Mouse (Mus musculus): Measurements from ENCODE around the gene Nktr. TPM values are rescaled to one million over a fixed set of nuclear protein-coding genes. Genes with fewer than 3 reads are reported as not detected.

Nktr gene
- total and polyA plus RNA-seq, 3 experiments = 32.4 to 70.7 (median 34.3) TPM

GRCm38 (mm10) chr9:121740490-121740889, 21.5 kb downstream of the Nktr start:
- no peaks in the 10 kb centered on the region for H3K9me3 ChIP-seq (replicated peaks; ENCODE audit: insufficient read depth, low read length)
- H3K36me3 ChIP-seq (ENCODE audit: control insufficient read depth in 1 of 2, insufficient read depth in 2 of 2, low read length in 2 of 2) = peaks cover 0 to 51% of the 10 kb centered on the region in 2 experiments; a peak in 2 of 4 replicates
- no peak overlapping the region for H3K4me3 ChIP-seq (ENCODE audit: control insufficient read depth in 1 of 2, insufficient read depth in 1 of 2, low read depth in 2 of 2, low read length in 2 of 2)
- H3K79me2 ChIP-seq (ENCODE audit: control insufficient read depth, insufficient read depth, low read length, poor library complexity) = no peaks in the 10 kb centered on the region
- H3K4me1 ChIP-seq (ENCODE audit: control insufficient read depth in 1 of 2, insufficient read depth in 2 of 2, low read length in 2 of 2) = no peaks in the 10 kb centered on the region
- no peaks in the 10 kb centered on the region for H3K27me3 ChIP-seq (ENCODE audit: control insufficient read depth in 1 of 2, insufficient read depth in 2 of 2, low read length in 2 of 2)
- DNase-seq (ENCODE audit: low read depth, low spot score) = no peak
- H3K27ac ChIP-seq (ENCODE audit: control insufficient read depth, low read depth, low read length) = no peak overlapping the region
- no peak for TF ChIP-seq JUND (IDR thresholded peaks at IDR 0.05; ENCODE audit: low read depth, low read length)
- no peak for TF ChIP-seq POLR2AphosphoS2 (IDR thresholded peaks at IDR 0.05; ENCODE audit: low read length)
- no peak for TF ChIP-seq USF1 (IDR thresholded peaks at IDR 0.05; ENCODE audit: low read depth, low read length)
- no peak for TF ChIP-seq E2F4 (IDR thresholded peaks at IDR 0.05; ENCODE audit: borderline replicate concordance, low read depth, low read length)
- TF ChIP-seq GABPA (IDR thresholded peaks at IDR 0.05; ENCODE audit: low read depth, low read length) = no peak
- TF ChIP-seq ETS1 (IDR thresholded peaks at IDR 0.05; ENCODE audit: low read depth, low read length) = no peak
- TF ChIP-seq CHD1 (IDR thresholded peaks at IDR 0.05; ENCODE audit: low read depth, low read length) = no peak
- no peak for TF ChIP-seq NRF1 (IDR thresholded peaks at IDR 0.05; ENCODE audit: insufficient read depth, low read depth, low read length, poor library complexity, severe bottlenecking)
- no peak for TF ChIP-seq MYB (IDR thresholded peaks at IDR 0.05; ENCODE audit: low read depth, low read length)
- TF ChIP-seq TAL1 (IDR thresholded peaks at IDR 0.05; ENCODE audit: low read length) = no peak
- no peak overlapping the region for H3K9ac ChIP-seq (ENCODE audit: control insufficient read depth, low read depth, low read length, poor library complexity, severe bottlenecking)

DNA sequence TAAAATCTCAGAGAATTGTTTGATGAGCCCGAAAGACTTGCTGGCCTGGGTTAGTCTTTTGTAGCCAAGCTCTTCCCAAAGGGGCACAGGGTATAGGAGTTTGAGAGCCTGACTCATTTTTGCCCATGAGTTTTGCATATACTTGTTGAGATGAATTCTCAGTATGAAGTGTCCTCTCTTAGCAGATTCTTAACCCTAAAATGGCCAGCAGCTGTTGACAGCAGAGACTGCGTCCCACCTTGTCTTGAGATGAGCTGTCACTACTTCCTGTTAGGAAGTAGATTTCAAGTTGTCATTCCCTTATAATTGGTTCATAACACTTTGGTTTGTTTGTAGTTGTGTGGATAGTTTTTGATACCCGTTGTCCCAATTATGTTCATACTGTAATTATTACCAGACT, 22.2 kb downstream of the Nktr start:
- H3K79me2 ChIP-seq (ENCODE audit: control insufficient read depth, insufficient read depth, low read length, poor library complexity) = no peaks in the 10 kb centered on the region
- no peak for DNase-seq (ENCODE audit: low read depth, low spot score)
- TF ChIP-seq MYB (IDR thresholded peaks at IDR 0.05; ENCODE audit: low read depth, low read length) (no peak), USF1 (IDR thresholded peaks at IDR 0.05; ENCODE audit: low read depth, low read length) (no peak), MAZ (IDR thresholded peaks at IDR 0.05; ENCODE audit: low read depth, low read length) (no peak), RAD21 (IDR thresholded peaks at IDR 0.05; ENCODE audit: low read depth, low read length) (no peak), SMC3 (IDR thresholded peaks at IDR 0.05; ENCODE audit: low read depth, low read length) (no peak), UBTF (IDR thresholded peaks at IDR 0.05; ENCODE audit: borderline replicate concordance, insufficient read depth, low read depth, low read length) (no peak), MAFK (IDR thresholded peaks at IDR 0.05; ENCODE audit: borderline replicate concordance, low read depth, low read length) (no peak), ELF1 (IDR thresholded peaks at IDR 0.05; ENCODE audit: low read depth, low read length) (no peak)
- H3K27ac ChIP-seq (ENCODE audit: control insufficient read depth, low read depth, low read length) = no peak overlapping the region
- no peaks in the 10 kb centered on the region for H3K9me3 ChIP-seq (replicated peaks; ENCODE audit: insufficient read depth, low read length)
- peaks cover 0 to 48% of the 10 kb centered on the region in 2 experiments; a peak in 2 of 4 replicates for H3K36me3 ChIP-seq (ENCODE audit: control insufficient read depth in 1 of 2, insufficient read depth in 2 of 2, low read length in 2 of 2)
- no peak overlapping the region for H3K4me3 ChIP-seq (ENCODE audit: control insufficient read depth in 1 of 2, insufficient read depth in 1 of 2, low read depth in 2 of 2, low read length in 2 of 2)
- no peaks in the 10 kb centered on the region for H3K27me3 ChIP-seq (ENCODE audit: control insufficient read depth in 1 of 2, insufficient read depth in 2 of 2, low read length in 2 of 2)
- no peak overlapping the region for H3K9ac ChIP-seq (ENCODE audit: control insufficient read depth, low read depth, low read length, poor library complexity, severe bottlenecking)
- H3K4me1 ChIP-seq (ENCODE audit: control insufficient read depth in 1 of 2, insufficient read depth in 2 of 2, low read length in 2 of 2) = no peaks in the 10 kb centered on the region

All from MEL (cell line).